Mouse (Mus musculus) large intestine, adult 2 months (tissue): ENCODE measurements around the gene Ppp1r36. TPM values are rescaled to one million over a fixed set of nuclear protein-coding genes. Genes with fewer than 3 reads are reported as not detected.
A peak's percentile ranks its signal among the peaks of the same experiment; 100 is the strongest.

Source experiments
- DNase-seq: peaks from one replicate; pipeline ENCODE4 v3.0.0-alpha.2; 2012; ENCODE audit warnings: low read depth, low spot score
- WGBS: fragments of 180-500 bp; shearing (Covaris S2); methylation state at CpG from one replicate; pipeline ENCODE4 v1.1.7; 2018; 5-methylcytosine and 5-hydroxymethylcytosine counted together
- polyA plus RNA-seq: library from polyadenylated mRNA; depleted of rRNA; stranded (reverse); fragments of >200 nt; gene quantifications from 2 replicates; pipeline ENCODE4 v1.2.3, GENCODE M21; 2012; rRNA removed

Gene Ppp1r36
- polyA plus RNA-seq = not detected in 2 replicates

DNA sequence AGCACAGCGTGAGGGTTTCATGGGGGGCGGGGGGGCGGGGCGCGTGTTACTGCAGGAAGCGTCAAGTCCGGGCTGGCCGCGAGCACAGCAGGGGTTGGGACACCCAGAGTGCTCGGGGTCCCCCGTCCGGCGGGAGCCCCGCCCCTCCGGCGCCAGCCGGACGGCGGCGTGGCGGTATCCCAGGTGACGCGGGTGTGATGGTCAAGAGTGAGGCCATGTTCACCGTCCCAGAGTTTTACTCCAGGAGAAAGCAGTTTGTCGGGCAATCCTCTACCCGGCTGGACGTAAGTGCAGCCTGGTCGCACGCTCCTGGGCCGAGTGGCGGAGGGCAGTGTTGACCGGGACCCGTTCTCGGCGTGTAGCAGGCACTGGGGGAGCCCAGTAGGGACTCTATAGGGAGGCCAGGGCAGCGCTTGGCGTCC lies at the start of gene Ppp1r36:
Gene Ppp1r36 (plus strand): TSS at position 106 of the 422 bp plus-strand sequence.
- DNase-seq = no peak
- WGBS = 4% methylated on average over 37 of the region's 37 CpGs

DNA sequence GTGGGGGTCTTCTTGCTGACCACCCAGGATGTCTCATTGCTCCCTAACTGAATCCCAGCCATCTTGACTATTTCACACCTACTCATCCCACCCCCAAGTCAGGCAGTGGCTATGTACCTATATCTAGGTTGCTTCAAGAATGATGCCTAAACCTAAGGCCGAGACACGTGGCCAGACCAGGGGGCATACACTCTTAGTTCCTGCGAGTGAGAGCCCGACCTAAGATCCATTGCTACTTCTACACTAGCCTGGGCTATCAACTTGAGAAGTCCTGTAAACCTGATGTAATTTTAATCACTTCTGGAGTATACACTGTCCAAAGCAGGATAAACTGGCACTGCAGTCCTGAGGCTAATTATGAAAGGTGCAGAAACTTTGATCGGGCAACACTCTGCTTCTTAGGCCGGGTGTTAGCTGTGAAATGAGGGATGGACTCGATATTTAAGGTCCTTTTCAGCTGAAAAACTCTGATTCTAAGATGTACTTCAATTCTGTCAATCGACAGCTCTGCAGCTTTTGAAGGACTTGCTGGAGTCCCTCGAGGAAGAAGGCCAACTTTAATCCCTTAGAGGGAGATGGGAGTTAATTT lies 49.0 kb upstream of the Ppp1r36 start:
- WGBS = 20% methylated on average over 9 of the region's 9 CpGs
- no peak for DNase-seq

DNA sequence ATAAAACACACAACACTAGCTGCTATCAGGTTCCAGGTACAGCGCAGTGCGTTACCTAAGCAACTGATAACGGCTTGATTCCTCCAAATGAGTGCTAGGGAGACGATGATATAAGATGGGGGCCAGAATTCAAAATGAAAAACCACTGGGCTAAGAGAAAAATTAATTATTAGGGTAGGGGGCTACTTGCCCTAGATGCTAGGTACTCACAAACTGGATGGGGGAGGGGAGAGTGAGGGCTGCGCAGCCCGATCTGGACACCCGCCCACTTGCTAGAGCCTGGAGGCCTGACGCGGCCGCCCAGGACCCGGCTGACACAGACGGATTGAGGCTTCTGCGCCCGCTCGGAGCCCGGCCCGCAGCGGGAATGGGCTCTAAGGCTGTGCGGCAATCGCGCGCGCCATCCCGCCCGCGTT lies 48.5 kb upstream of the Ppp1r36 start:
- WGBS = 2% methylated on average over 26 of the region's 26 CpGs
- DNase-seq = no peak

DNA sequence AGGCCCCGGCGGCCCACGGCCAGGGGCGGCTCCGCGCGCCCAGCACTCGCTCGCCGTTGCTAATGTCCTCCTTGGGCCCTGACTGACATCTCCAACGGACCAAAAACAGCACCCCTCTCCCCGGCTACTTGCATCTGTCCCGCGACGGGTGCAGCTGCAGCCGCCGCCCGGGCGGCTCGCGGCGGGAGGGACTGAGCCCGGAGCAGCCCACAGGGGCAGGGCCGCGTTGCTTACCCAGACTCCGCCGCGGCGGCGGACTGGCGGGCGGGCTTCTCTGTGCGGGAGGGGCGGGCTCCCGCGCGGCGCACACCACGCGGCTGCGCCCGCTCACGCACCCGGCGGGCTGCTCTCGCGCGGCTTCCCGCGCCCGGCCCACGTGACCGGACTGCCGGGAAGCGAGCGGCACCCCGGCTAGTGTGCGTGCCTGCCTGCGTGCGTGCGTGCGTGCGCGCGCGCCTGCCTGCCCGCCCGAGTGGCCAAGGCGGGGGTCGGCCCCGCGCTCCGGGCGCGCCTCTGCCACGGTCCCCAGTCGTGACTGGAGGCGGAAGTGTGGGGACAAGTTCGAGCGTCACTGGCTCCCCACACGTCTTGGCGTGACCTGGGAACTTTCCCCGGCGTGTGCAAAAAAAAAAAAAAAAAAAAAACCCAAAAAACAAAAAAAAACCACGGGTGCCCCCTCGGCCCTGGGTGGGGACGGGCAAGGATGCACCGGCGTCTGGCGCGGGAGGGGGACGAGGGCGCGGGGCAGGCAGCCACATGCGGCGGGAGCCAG lies 47.9 kb upstream of the Ppp1r36 start, which contains the start of gene Zbtb25:
Gene Zbtb25 (minus strand): TSS at position 397 of the 772 bp plus-strand sequence.
- WGBS = under 1% methylated on average over 94 of the region's 96 CpGs
- peak; percentile 39 for DNase-seq

DNA sequence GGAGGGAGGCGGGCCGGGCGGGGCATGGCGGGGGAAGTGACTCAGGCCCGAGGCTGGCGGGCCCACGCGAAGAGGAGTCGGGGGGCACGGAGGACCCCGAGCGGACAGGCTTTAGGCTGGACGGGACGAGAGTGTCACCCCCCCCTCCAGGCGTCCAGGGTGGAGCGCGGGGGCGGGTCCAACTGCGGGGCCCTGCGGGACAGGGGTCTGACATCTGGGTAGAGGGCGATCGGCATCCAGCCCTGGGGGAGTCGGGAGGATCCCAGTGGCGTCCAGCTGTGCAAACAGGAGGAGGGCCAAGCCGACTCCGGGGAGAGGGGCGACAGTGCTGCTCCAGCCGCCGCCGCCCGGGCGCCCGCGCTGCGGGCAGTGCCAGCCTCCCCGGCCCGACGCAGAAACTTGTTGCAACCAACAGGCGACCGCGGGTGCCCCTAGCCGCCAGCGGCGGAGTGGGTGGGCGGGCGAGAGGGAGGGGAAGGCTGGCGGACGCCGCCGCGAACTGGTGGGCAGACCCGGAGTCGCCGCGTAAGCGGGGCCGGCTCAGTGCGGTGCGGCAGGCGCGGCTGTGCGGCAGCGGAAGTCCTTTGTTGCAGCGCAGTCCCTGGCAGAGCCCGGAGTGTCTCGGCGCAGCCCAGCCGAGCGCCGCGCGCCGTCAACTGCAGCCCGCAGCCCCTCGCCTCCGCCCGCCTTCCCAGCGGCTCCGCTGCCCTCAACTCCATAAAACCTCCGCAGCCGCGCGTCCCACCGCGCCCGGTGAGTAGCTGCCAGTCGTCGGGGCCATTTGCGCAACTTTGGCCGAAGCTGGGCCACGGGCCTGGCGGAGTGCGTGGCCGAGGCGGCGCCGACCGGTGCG lies 47.1 kb upstream of the Ppp1r36 start, which contains the start of gene Zbtb1:
Gene Zbtb1 (plus strand): TSS at position 289 of the 853 bp plus-strand sequence.
- under 1% methylated on average over 97 of the region's 99 CpGs for WGBS
- peak; percentile 14 for DNase-seq

DNA sequence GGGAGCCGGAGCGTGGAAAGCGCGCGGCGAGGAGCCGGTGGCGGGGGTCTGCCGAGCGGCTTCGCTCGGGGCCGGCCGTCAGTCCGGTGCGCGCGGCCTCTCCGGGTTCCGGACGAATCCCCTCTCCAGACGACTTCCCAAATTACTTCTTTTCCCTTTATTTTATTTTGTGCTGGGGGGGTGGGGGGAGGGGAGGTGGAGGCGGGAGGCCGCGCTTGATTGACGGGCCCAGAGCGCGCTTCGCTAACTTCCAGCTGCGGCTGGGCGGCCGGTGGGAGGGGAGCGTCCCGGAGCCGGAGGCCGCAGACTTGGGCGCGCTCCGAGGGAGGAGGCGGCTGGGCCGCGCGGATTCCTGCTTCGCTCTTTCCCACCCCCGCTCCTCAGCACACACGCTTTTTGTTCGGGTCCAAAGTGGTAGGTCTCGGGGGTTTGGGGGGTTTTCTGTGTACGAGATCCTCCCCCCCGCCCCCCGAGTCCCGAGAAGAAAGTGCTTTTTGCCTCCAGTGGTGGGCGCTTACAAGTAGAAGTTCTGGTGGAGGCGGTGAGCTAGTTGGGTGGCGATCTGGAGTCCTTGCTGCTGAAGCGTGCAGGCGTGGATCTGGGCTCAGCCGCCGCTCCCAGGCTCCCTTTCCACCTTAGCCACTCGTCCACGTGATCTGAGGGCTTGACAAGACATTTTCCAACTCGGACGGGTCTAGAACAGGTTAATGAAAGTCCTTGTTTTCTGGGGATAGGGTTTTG lies 46.3 kb upstream of the Ppp1r36 start:
- peak; percentile 42 for DNase-seq
- WGBS = under 1% methylated on average over 63 of the region's 63 CpGs

DNA sequence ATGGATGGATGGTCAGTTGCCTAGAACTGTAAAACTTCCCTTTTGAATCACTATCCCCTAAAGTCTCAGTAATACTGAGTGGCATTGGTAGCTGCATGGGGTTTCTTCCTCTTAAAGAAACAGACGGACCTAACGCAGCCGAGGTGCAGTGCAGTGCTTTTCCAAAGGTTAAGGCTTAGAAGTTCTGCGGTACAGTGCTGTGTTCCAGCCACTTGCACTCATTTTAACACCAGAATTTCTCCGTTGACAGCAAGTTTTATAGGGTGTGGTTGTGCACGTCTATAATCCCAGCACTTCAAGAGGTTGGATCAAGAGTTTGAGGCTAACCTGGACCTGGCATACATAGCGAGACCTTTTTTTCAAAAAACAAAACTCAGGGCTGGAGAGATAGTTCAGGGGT lies 45.3 kb upstream of the Ppp1r36 start:
- DNase-seq = no peak

DNA sequence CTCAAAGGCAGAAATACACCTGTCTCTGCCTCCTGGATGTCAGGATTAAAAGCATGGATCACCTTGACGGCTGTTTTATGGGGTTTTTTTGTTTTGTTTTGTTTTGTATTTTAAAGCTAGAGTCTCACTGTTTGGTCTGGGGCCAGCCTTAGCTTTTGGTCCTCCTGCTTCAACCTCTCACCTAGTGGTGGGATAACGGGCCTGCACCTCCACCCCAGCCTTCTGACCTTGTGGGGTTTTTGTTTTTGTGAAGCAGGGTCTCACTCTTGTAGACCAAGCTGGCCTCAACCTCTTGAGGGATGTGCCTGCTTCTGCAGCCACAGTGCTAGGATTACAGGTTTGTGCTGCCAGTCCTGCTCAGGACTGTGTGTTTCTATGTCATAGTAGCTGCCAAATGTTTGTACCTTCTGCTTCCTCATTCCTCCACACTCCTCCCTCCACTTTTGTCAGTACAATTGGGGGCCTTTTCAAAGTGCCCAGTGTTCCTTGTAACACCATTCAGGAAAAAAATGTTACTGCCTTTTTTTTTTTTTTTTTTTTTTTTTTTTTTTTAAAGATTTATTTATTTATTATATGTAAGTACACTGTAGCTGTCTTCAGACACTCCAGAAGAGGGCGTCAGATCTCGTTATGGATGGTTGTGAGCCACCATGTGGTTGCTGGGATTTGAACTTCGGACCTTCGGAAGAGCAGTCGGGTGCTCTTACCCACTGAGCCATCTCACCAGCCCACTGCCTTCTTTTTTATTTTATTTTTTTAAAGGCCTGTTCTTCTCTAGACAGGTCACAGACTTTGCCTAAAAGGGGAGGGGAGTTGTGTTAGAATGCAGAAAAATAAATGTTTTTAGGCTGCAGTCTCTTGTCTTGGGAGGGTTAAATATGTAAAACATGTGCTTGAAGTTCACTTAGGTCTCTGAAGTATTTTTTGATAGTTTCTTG lies 44.2 kb upstream of the Ppp1r36 start:
- no peak for DNase-seq
- 60% methylated on average over 5 of the region's 7 CpGs for WGBS

More for the DNA sequence above, 45.3 kb upstream of the Ppp1r36 start:
- 27% methylated on average over 7 of the region's 7 CpGs for WGBS

DNA sequence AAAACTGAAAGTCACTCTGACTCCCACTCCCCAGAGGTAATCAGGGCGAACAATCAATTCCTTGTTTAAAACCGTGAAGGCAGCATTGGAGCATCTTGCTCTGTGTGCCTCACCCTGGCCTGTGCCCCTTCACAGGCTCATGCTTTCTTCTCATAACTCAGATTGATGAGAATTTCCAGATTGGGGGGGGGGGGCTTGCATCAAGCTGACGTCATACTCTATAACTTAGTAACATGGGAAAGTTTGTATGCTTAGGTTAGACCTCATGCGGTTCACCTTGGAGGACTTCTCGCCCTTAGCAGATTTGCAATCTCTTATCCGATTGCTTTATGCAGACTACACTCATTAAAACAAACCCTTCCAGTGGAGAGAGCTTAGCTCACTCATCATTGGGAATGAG lies 43.3 kb upstream of the Ppp1r36 start:
- 75% methylated on average over 6 of the region's 6 CpGs for WGBS
- DNase-seq = no peak

DNA sequence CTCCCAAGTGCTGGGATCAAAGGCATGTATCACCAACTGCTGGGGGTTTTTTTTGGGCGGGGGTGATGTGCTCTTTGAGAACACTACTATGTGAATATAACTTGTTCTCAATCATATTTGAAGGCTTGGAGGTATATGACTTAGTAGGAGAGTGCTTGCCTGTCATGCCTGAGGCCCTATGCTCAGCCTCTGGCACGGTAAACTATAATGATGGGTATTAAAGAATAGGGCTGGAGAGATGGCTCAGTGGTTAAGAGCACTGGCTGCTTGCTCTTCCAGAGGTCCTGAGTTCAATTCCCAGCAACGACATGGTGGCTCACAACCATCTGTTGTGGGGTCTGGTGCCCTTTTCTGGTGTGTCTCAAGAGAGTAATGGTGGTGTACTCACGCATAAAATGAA lies 42.4 kb upstream of the Ppp1r36 start:
- 81% methylated on average over 4 of the region's 4 CpGs for WGBS
- DNase-seq = no peak

DNA sequence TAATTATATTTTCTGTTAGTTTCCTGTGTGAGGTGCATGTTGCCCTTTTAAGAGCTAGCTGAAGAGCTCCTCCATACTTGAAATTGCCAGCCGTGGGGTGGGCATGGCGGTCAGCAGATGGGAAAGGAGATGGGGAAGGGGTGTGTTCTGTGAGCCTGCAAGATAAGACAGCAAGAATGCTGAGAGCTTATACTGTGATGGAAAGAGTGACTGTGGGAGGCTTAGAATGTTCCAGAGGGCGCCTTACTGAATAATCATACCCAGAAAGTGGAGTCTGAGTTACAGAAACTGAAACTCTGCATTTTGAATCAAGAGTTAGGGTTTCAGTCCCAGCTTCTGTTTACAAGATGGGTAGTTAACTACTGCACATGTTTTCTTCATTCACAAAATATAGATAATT lies 41.8 kb upstream of the Ppp1r36 start:
- DNase-seq = no peak
- 78% methylated on average over 3 of the region's 3 CpGs for WGBS

DNA sequence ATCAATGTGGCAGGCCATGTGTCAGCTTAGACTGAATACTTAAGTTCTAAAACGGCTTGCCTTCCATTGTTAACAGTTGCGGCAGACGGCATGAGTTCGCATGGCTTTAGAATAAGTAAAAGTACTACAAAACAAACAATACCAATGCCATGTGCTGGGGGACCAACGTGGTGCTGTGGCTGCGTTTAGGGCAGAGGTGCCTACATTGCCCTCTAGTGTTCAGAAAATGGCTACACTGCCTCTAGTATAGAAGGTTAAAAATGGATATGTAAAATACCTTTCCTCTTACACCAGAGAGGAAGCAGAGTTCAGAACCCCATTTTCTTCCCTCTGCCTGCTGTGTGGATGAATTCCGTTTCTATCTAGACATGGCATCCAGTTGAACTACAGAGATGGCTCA lies 40.7 kb upstream of the Ppp1r36 start:
- WGBS = 38% methylated on average over 7 of the region's 7 CpGs
- DNase-seq = no peak

DNA sequence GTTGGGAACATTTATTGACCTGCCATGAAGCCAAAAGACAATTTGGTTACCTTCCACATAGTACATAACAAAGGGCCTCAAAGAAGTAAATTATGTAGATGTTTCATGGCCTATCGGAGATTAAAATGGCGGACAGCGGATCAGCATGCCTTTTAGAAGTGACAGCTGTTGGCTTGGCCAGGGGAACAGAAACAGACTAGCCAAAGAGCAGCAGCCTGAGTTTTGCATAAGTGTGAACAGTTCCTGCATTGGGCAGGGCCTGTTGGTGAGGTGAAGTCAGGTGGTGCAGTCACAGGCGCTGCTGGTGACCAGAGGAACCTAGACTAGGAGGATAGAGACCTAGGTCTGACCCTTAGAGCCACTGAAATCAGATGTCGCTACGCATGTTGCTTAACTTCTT lies 40.3 kb upstream of the Ppp1r36 start:
- DNase-seq = no peak
- 92% methylated on average over 6 of the region's 6 CpGs for WGBS

DNA sequence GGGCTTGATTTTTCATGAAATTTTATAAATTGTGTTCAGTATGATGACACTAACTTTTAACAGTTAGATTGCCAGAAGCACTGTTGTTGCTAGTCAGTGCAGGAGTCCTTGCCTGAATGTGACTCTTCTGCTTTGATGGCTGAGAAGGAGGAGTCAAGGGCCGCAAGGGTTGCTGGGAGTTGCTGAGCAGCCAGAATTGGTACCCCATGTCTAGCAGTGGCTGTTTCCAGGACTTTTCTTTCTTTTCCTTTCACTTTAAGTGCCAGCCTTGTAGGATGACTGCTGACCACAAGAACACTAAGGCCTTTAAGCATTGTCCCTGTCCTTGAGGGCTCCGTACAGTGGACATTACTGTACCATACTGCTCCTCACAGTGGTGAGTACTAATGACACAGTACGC lies 39.6 kb upstream of the Ppp1r36 start:
- 83% methylated on average over 3 of the region's 3 CpGs for WGBS
- no peak for DNase-seq

DNA sequence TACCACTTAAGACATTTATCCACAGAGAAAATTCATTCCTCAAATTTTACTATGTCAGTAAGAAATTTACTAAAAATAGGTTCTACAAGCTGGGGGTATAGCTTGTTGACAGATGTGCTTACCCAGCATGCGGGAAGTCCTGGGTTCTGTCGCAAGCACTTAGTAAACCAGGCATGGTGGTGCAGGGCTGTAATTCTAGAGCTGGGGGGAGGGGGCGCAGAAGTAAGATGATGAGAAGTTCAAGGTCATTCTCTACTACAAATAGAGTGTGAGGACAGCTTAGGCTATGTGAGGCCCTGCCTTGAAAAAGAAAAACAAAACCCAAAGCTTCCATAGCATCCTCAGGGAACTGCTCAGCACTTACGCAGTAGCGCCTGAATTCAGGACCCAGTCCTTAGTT lies 38.8 kb upstream of the Ppp1r36 start:
- 86% methylated on average over 5 of the region's 5 CpGs for WGBS
- no peak for DNase-seq

DNA sequence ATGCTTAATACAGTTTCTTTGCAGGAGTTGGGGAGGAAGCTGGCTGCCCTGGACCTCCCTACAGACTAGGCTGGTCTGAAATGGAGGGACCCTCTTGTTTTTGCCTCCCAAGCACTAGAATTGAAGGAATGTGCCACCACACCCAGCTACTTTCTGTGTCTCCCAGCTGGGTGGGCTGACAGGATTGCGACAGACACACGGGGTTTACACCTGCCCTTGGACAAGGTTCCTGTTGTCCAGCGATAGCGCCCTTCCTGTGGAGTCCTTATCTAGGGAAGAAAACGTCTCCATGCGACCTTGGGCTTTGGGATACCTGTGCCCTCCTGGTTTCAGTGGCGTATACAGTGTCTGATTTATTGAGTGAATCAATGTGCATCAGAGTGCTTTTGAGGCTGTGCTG lies 37.2 kb upstream of the Ppp1r36 start:
- DNase-seq = no peak
- 53% methylated on average over 7 of the region's 7 CpGs for WGBS

DNA sequence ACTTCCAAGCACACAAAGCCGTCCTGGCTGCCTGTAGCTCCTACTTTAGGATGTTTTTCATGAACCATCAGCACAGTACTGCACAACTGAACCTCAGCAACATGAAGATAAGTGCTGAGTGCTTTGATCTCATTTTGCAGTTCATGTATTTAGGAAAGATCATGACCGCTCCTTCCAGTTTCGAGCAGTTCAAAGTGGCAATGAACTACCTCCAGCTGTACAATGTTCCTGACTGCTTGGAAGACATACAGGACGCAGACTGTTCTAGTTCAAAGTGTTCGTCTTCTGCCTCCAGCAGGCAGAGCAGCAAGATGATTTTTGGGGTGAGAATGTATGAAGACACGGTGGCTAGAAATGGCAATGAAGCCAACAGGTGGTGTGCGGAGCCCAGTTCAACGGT lies 32.0 kb upstream of the Ppp1r36 start:
- WGBS = 93% methylated on average over 8 of the region's 8 CpGs
- no peak for DNase-seq

DNA sequence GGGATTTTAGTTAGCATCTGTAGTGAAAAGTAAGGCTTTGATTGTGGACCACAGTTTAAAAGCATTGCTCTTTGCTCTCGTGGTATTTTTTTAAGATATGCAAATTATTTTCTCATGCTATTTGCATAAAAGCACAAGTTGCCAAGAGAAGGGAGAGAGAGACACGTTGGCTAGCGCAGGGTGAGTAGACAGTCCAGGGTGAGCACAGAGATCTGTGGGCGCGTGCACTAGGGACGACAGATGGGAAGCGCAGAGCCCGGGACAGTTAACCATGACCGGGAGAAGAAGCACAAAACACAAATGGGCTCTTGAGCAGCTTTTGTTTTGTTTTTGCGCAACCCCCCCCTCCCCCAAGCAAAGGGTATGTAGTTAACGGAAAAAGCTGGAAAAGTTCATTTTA lies 28.5 kb upstream of the Ppp1r36 start:
- WGBS = 88% methylated on average over 11 of the region's 11 CpGs
- no peak for DNase-seq
